Mouse (Mus musculus): ENCODE measurements around the gene Kitl.

Kitl gene

DNA sequence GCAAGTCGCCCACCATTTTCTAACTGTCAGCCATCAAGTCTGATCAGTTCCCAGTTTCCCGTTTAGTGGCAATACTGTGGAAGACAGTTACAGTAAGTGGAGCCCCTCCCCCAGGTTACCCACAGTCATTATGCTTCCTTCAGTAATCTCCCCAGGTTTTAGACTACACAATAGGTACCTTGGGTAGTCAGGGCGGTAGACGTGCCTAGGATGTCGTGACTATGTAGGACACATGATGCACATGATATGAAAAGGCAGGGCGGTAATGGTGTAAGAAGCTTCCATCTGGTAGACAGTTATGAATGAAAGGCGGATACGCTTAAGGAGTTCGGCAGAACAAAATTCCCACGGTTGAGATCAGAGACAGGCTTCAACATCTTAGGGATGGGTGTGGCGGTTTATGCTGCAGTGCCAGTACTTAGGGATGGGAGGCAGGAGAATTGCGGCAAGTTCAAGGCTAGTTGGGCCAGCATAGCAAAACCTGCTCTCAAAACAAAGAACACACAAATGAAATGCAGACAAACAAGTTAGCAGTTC, 15.6 kb downstream of the Kitl start:
- no peak for DNase-seq

DNA sequence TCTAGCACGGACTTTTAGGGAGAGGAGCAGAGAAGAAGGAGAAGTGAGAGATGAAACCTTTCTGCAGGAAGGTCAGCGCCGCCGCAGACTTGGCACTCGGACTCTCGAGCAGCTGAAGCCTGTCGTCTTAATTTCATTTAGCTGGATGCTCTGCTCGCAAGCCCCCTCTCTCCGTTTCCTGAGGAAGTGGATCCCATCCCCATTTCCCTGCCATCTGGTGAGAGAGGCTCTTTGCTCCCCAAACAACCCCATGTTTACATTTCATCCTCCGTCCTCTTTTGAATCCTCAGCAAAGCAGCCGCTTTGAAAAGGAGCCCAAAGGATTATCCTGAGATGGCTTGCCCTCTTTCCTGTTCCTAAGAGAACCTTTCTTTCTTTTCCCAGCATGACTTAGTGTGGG, 16.2 kb downstream of the Kitl start:
- peak; percentile 78 for DNase-seq

DNA sequence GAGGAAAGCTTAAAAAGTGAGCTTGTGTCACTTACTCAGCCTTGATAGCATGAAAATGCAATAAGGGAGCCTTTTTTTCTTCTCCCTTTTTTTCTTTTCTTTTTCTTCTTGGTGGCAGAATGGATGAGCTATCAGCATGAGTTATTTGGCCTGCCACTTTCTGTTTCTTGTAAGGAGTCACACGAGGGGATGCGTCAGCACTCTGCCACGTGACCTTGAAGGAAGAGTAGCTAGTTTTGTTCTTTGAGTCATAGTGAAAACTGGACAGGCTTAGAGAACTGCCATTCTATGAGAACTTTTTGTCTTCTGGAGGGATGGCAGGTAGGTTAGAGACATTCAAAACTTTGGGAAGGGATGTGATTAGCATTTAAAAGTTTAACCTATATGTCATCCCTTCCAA, 17.1 kb downstream of the Kitl start:
- no peak for DNase-seq

DNA sequence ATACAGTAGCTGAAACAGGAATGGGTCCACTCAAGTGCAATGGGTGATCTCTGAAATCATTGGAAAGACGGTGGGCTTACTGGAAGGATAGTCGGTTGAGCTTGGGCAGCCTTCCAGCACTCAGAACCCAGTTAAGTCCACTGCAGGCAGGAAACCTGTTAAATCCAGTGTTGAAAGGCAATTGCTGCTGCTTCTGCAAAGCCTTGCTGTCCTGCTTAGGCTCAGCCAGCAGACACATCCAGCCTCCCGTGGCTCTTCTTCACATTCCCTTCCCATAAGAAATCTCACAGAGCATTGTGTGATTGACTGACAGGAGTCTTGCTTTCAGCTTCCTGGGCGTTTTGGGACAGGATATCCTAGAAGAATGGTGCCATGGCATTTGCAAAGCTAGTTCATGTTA, 20.6 kb downstream of the Kitl start:
- no peak for DNase-seq

DNA sequence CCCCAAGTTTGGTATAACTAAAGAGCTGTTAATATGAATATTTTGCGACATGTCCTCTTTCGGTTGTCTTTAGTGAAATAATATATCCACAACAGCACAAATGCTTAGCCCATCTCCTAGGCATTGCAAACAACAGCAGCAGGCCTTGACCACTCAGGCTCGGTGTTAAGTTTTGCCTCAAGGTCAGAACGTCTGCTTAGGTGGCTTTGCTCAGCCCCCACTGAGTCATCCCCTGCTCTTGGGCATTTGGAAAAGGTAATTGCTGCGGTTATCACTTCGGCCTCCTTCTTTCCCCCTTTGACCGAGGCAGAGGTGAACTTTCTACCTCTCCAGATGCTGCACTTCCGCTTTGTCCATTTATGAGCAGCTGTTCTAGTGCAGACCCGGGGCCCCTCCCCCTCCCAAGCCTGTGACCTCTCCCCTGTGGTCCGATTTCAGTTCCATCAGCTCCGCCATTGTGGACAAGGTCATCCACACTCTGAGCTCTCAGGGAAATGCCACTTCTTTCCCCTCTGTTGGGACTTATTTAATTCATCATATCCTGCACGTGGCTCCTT, 23.0 kb downstream of the Kitl start:
- no peak for DNase-seq

DNA sequence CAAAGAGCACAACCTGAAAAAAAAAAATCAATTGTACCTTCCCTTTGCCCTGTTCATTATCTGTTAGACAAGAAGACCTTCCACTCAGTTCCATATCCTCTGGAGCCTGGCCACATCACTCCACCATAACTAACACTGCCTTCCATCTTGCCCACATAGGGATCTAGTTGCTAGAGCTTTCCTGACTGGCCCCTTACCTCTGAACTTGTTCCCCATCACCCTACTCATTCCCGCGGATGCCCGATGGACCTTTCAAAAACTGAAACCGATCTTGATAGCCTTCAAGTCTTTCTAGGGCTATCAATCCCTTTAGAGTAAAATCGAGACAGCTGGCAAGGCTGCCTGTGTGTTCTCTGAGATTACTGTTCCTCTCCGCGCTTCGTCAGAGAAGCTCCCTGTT, 23.6 kb downstream of the Kitl start:
- no peak for DNase-seq

DNA sequence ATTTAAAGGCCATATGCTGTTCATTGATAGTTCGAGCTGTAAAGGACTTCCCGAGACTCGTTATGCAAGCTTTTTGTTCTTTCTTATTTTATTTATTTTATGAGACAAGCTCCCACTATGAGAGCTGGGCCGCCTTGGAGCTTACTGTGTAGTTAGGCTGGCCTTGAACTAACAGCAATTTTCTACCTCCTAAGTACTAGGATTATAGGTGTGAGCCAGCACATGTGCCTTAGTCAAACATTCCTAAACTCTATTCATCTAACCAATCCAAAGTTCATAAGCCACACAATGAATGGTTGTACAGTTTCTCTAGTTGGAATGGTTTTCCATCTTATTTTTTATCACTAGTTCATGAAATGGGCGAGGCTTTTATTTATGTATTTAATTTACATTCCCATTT, 28.3 kb downstream of the Kitl start:
- no peak for DNase-seq

DNA sequence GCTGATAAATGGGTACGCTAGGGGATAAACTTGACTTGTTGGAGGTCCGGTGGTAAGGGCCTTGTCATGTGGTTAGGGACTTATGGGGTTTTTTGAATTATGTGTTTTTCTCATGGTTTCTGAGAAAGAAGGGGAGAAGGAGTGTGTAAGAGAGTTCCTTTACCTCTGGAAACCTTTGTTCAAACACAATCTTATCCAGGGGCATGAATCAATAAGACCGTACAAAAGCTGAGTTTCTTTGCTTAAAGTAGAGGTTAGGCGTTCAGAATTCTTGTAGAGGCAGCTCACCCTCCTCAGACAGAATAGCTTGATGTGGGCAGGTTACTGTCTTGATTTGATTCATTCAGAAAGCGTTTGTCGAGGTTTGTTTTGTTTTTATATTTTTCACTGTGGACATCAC, 28.7 kb downstream of the Kitl start:
- DNase-seq: no peak

DNA sequence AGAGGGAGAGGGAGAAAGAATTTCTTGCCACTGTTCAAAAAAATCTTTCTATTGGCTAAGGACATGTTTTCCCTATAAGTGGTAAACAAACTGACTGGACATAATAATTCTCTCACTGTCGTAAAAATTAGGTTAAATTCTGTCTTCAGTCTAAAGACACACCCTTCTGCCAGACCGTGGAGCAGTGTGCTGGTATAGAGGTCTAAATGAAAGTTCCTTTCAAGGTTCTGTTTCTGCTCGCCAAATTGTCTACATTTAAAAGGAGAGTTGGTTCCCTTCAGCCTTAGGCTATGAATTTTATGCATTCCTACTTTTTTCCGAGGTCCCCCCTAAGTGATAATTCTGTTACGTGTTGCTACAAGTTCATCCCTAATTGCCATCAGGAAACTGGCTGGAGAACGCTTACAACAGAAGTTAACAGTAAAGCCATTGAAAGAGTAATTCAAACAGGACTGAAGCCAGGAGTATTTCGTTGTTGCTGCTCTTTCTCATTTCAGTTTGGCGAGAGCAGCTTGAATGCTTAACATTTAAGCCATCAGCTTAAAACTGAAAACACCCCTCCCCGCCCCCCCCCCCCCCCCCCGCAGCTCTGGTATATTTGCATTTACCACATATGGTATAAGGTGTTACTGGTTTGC, 35.8 kb downstream of the Kitl start:
- no peak for DNase-seq

DNA sequence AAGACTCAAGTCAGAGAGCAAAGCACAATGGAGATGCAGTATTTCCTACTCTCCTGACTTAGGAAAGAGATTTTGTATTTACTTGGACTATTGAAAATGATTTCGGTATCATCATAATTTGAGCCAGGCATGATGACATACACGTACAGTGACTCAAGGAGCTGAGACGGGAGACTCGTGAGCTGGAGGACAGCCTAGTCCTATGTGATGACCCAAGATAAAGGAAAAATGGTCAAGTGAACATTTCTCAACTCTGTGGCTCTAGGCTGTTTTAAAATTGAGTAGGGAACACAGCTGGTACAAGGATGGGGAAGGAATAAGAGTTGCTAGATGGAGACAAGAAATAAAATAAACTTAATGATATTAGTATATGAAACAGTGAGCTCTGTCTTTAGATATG, 37.0 kb downstream of the Kitl start:
- DNase-seq: no peak

DNA sequence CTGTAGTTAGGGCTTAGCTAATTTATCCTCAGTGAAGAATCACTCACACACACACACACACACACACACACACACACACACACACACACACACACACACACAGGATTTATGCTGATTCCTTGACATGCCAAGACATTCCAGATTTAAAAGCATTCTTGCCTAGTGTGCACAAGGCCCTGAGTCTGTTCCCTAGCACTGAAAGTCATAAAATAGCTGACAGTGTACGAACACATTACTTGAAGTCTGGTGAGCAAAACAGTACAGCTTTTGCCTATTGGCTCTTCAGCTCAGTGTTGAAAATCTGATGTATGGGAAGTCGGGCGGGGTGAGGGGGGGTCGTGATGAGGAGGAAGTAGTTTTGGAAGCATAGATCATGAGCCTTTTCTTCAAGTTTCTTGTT, 37.5 kb downstream of the Kitl start:
- peak; percentile 44 for DNase-seq

DNA sequence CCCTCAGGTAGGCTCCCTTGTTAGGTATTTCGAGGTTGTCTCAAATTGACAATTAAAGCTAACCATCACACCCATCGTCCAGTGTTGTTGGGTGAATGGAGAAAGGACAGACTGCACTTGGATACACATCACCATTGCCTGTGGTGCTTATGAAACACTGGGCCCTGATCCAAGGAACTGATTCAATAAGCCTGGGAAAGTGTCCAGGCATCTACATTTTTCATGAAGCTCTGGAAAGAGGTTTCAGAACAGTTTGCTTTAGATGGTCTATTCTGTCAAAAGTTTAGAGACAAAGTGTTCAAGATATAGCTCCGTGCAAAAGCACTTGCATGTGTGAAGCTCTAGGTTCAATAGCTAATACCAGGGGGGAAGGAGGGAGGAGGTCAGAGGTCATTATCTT, 38.6 kb downstream of the Kitl start:
- peak; percentile 40 for DNase-seq

DNA sequence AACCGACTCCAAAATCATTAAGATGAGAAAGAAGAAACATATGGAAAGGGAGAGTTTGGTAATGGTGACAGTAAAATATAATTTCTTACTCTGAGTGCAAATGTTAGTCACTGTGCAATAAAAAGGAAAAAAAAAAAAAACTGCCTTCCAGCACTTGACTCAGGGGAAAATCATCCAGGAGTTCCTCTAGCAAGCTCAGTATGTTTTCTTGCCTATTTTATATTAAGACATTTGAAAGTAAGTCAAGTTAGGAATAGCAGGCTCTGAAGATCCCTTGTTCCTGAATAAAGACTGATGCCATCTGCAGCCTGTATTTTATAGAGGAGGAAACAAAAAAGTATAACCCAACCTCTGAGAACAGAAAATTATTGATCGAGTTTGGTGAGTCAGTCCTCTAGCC, 39.7 kb downstream of the Kitl start:
- DNase-seq: no peak

DNA sequence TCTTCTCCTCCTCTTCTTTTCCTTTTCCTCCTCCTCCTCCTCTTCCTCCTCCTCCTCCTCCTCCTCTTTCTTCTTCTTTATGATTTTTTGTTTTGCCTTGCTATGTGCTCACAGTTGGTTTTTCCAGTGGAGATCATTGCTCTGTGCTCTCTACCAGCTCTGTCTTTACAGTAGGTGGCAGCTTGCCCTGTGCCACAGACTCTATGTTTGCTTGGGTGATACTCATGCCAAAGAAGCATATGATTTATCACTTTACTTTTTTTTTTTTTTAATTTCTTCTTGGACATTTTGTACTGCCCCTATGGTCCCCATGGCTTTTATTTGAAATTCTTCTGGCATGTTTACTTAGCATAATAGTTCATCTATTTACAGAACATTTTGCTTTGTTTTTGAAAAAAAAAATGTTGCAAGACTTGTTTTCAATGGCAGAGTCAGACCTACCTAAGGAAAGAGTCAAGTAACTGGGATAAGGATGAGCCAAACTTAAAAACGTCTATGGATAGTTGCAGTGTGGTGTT, 41.7 kb downstream of the Kitl start:
- no peak for DNase-seq

DNA sequence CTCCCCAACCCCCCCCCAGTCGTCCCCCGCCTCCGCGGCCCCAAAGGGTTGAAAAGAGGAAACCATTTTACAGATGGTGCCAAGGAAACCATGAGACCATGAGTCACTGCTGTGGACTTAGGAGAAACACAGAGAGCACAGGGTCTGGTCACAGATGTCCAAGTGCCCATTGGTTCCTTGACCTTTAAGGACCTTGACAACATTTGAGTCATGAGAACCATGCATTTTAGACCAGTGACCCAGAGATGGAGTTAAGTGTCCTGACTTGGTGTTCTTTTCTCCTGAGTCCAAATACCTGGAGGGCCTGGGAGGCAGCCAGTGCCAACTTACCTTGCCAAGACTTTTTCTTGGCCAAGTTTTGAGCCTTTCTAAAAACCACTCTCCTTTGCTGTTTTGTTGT, 43.9 kb downstream of the Kitl start:
- DNase-seq: no peak

DNA sequence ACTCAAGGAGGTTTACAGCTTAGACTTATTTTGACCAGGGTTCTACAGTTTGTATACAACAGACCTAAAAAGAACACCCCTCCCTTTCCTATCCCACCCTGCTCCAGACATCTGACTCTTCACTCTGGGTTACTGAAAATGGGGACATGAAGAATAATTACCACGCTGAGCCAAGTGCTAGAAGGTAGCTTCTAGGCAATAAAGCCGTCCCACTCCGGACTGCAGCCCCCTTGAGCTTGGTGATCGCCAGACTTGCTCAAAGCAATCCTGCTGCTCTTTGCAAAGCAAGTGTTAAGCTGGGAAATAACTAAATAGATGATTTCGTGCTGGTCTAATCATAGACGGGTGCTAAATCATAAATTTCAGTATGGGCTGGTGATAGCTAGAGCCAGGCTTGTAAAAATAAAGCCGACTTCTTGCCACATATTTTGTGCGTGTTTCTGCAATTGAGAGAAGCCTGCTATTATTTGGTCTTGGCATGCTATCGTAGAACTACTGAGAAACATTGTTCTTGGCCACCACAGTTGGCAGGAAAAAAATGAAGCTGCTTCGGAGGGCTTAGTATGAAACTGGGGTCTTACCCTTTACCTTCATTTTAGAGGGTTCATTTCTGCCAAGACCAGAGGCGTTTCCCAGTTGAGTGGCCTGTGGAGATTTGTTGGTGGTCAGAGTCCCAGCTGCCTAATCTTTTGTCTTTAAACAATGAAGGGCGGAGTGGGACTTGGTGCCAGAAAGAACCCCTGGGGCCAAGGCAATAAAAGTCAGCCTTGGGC, 50.3 kb downstream of the Kitl start:
- DNase-seq: peak; percentile 24

DNA sequence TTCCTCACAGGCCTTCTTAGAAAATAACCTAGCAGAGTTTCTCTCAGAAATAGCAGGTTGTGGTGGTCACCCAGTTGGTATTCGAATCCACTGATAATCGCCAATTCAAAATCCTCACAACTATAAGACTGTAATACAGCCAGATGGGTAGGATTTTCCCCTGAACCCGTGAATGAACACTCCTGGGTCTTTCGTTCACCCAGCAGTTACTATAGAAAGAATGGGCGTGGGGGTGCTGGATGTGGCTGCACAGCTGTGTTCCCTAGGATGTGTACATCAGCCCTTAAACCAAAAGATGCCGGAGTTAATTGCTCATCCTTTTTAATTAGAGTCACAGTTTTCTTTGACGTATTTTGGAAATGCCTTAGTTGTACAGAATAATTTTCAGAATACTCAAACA, 50.9 kb downstream of the Kitl start:
- DNase-seq: no peak

DNA sequence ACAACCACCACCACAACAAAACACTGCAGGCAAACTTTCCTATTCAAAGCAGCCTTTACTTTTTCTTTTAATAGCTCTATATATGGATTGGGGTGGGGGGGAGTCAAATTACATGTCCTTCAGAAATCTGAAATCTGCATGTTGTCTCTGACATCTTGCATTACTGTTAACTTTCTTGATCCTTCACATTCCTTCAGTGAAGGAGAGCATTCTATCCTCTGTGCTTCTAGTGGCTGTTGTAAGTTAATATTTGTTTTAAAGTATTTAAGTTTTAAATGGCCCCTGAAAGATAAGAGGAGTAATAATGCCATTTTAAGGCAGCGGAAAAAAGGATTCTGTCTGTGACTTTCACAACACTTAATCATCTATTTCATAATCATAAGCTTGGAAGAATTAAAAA, 57.2 kb downstream of the Kitl start:
- DNase-seq: no peak

DNA sequence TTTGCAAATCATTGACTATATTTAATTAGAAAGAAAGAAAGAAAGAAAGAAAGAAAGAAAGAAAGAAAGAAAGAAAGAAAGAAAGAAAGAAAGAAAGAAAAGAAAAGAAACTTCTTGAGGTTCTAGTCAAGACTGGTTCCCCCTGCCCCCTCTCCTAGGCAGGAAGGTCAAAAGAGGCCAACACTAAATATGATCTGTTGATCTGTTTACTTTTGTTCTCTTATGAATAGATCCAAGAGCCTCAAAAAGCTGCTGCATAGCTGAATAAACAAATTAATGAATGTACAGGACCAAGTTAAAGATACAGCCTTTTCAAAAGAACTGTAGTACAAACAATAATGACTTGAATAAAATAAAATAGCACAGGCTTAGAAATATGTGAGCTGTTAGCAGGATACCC, 57.7 kb downstream of the Kitl start:
- no peak for DNase-seq

DNA sequence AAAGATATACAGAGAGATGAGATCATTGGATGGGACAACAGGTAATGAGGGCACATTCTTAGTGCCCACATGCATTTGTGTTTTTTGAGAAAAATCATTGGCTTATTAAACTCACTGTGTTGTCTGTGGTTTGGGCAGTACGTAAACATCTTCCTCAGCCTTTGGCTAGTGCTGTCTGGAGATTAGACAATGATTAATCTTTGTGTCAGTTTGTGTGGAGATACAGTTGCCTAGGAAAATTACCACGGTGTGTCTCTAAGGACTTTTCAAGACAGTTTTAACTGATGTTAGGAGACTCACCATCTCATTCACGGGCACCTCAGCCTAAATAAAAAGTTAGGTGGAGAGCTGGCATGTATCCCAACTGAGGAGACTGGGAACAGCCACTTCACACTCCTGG, 85.7 kb downstream of the Kitl start:
- DNase-seq: no peak

DNA sequence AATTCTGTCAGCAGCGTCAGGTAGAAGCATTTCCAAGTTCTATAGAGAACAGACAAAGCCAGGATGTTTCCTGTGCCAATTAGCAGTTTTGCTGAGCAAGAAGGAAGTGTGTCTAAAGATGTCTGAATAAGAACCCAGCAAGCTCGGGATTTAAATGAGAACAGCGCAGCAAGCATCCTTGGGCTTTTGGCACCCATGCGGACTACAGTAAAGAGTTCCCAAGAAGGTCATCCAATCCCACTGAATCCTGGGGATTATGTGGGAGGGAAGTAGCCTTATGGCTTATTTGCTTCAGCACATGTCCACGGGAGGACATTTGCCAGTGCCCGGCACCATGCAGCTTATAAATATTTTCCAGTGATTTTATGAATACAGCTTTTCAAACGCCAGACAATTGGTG, 95.8 kb downstream of the Kitl start:
- no peak for DNase-seq

DNA sequence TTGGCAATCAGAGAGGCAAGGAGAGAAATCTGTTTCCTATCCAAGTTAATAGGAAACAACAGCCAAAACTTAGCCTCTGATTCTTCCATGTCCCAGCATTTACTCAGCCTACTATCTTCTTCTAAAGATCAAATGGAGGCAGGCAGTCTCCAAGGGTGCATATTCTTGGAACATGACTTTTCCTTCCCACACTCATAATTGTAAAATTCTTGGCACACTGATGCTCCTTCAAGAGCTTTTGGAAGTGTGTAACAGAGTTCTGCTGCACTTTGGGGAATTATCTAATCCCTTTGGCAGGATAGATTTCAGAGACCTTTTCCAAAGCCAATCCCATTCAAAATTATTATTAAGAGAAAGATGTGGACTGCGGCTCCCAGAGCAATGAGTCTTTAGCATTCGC, 100.1 kb downstream of the Kitl start:
- DNase-seq: no peak

DNA sequence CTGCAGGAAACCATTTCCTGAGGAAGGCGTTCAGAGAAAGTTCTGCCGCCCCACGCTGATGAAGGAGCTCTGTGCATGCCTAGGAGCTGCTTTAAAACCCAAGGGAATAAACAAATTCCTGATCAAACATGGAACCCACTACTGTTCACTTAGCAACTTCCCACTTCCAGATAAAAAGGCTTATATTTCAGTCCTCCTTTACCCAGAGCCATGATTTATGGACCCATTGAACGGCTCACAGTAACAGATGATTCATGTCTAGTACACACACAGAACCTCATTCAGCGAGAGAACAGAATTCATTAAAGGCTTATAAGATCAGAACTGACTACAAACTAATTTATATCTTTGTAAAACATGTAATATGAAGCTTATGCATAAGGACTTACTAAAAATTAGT, 109.0 kb downstream of the Kitl start:
- no peak for DNase-seq

Data from kidney, postnatal 10 days (tissue).